Mouse (Mus musculus) gastrocnemius, postnatal 4 days (tissue): Measurements from ENCODE around the gene Iqsec1. TPM values are rescaled to one million over a fixed set of nuclear protein-coding genes. Genes with fewer than 3 reads are reported as not detected.

Experiments used
- microRNA-seq: library from miRNA; unstranded; fragments of <30 nt; microRNA quantifications from one replicate; pipeline ENCODE4 v1.2.0, GENCODE M21; 2021
- total RNA-seq, 2 experiments: library from RNA; stranded (reverse); gene quantifications; 2 replicates each; pipeline ENCODE4 v1.2.3; 2021

Gene Iqsec1
- total RNA-seq, 2 experiments from 2014 or later, result 84.0 to 106 TPM

Small RNAs within 50 kb of the gene (microRNA-seq; reads per million reads assigned to microRNA genes)
- gene Gm24816, result not detected

Other genes starting within 250 kb of the Iqsec1 start
- 10 to 100 TPM; 29.9 to 34.0 TPM for gene Nup210, start 128.1 kb upstream of the Iqsec1 start, total RNA-seq
- gene Hdac11, start 168.0 kb upstream of the Iqsec1 start, total RNA-seq, result 10 to 100 TPM; 25.0 to 25.1 TPM
- 100 to 1,000 TPM; 115 to 127 TPM for gene Fbln2, start 223.8 kb upstream of the Iqsec1 start, total RNA-seq